Mouse (Mus musculus): ENCODE data around the gene Kansl1l.

- TF ChIP-seq CTCF (IDR thresholded peaks at IDR 0.05; ENCODE audit: borderline replicate concordance, insufficient read depth, low read depth, low read length): no peak
- TF ChIP-seq POLR2A (IDR thresholded peaks at IDR 0.05; ENCODE audit: borderline replicate concordance, insufficient read depth, low read length): no peak
Measured at GRCm38 (mm10) chr1:66678662-66679061, 138.7 kb downstream of the Kansl1l start.

All from cerebellum, adult 2 months (tissue).